Mouse (Mus musculus): ENCODE measurements around the gene Snf8.

DNA sequence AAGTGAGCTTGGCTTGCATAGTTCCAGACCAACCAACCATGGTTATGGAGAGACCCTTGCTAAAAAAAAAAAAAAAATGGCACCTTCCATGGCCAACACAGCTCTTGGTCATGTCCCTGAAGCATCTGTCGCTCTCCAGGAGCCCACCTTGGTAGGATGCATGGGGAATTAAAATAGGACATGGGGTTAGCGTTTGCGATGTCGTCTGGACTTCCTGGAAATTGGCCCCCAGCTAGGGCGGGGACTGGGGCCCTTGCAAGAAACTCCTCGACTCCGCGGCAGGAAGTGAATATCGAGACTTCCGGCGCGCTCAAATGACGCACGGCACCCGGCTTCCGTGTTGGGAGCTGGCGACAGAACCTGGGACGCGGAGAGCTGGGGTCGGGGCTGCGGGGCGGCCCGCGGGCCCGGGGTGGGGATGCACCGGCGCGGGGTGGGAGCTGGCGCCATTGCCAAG lies at the start of gene Snf8:
- 0 out of 2 replicates have a peak, but pooled peaks have one; percentile 27 for TF ChIP-seq CTCF (IDR thresholded peaks at IDR 0.05; ENCODE audit: borderline replicate concordance, control insufficient read depth, extremely low read depth, insufficient read depth, low read length, poor library complexity)
- TF ChIP-seq POLR2A (IDR thresholded peaks at IDR 0.05; ENCODE audit: control insufficient read depth, extremely low read depth, insufficient read depth, low read length, poor library complexity), result peak; percentile 38; the same call in 1 of the 2 replicates

All from thymus, adult 2 months (tissue).